Mouse (Mus musculus): ENCODE data around the gene Dbp. TPM values are rescaled to one million over a fixed set of nuclear protein-coding genes. Genes with fewer than 3 reads are reported as not detected.

Dbp gene
- polyA plus RNA-seq, 1 experiment from 2014 or later: 3.4 TPM

DNA sequence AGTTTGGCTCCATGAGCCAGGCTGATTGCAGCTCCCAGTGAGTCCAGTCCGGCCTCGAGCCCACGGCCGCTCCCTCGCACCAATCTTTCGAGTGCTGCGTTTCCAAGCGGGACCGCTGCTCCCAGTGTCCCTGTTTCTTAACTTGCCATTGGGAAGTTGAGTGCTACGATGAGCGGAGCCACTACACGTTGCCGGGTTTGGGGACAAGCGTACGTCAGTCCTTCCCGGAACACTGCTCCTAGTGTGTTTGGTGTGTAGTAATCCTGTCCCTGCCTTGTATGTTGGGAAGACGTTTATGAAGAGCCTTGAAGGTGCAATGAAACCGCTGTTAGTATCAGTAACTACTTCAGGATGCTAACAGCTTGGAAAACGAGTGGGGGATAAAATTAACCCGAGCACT is 13.4 kb downstream of the Dbp start:
- no peak for ATAC-seq (ENCODE audit: low read depth)
- Histone ChIP-seq H3K27me3 (replicated peaks; ENCODE audit: control insufficient read depth, insufficient read depth, low read length) (no peaks in the 10 kb centered on the region), H3K4me3 (ENCODE audit: low read depth, low read length) (peak overlapping the region; percentile 79), H3K9ac (ENCODE audit: low read depth, low read length) (peak overlapping the region; percentile 99), H3K27ac (replicated peaks; ENCODE audit: low read depth, low read length) (peak overlapping the region; percentile 91), H3K36me3 (ENCODE audit: control insufficient read depth, insufficient read depth, low read length) (peaks cover 46% of the 10 kb centered on the region), H3K9me3 (ENCODE audit: control insufficient read depth, low read length) (no peaks in the 10 kb centered on the region), H3K4me1 (ENCODE audit: control insufficient read depth, insufficient read depth, low read length) (peaks cover 21% of the 10 kb centered on the region), H3K4me2 (ENCODE audit: low read depth, low read length) (peak overlapping the region; percentile 77)
- DNase-seq (ENCODE audit: low spot score): no peak
- 0% methylated on average over 20 of the region's 20 CpGs for WGBS

DNA sequence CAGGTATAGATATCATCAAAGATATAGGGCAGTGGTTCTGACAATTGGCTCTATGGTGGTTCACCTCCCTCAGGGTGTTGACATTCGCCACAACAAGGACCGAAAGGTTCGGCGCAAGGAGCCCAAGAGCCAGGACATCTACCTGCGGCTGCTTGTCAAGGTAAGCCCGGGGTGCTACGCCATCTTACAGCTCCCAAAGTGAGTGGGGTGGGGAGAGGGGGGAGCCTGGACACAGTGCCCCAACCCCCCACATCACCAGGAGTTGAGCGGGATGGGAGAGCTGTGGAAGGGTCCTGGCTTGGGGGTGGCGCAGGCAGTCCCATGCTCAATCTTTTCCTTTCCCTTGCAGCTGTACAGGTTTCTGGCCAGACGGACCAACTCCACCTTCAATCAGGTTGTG is 14.3 kb downstream of the Dbp start:
- ATAC-seq (ENCODE audit: low read depth) (no peak), DNase-seq (ENCODE audit: low spot score) (no peak)
- peaks cover 21% of the 10 kb centered on the region for H3K4me1 ChIP-seq (ENCODE audit: control insufficient read depth, insufficient read depth, low read length)
- no peaks in the 10 kb centered on the region for H3K9me3 ChIP-seq (ENCODE audit: control insufficient read depth, low read length)
- no peaks in the 10 kb centered on the region for H3K27me3 ChIP-seq (replicated peaks; ENCODE audit: control insufficient read depth, insufficient read depth, low read length)
- H3K4me2 ChIP-seq (ENCODE audit: low read depth, low read length): peak overlapping the region; percentile 77
- peak overlapping the region; percentile 99 for H3K9ac ChIP-seq (ENCODE audit: low read depth, low read length)
- peak overlapping the region; percentile 79 for H3K4me3 ChIP-seq (ENCODE audit: low read depth, low read length)
- H3K36me3 ChIP-seq (ENCODE audit: control insufficient read depth, insufficient read depth, low read length): peaks cover 50% of the 10 kb centered on the region
- 82% methylated on average over 9 of the region's 10 CpGs for WGBS
- no peak overlapping the region for H3K27ac ChIP-seq (replicated peaks; ENCODE audit: low read depth, low read length)

DNA sequence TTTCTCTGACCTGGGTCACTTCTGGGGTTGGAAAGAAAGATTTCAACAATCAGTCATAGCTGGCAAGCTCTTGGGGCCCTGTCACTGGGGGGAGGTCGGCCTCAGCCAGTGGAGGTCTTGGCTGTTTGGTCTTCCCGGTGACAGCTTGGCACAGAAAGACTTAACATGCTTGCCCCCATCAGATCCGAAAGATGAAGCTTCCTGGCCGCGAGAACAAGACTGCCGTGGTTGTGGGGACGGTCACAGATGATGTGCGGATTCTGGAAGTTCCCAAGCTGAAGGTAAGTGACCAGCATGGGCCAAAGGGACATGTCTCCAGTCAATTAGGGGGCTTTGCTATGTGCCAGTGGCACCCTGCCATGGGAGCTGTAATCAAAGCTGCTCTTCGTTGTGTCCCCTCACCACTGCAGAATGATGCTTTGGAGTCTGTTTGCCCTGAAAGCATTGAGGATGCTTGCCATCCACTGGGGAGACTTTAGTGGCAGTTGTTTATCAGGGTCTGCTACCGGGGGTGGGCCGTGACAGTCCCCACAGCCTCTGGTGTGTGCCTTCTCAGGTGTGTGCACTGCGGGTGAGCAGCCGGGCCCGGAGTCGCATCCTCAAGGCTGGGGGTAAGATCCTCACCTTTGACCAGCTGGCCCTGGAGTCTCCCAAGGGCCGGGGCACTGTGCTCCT is 15.0 kb downstream of the Dbp start:
- DNase-seq (ENCODE audit: low spot score) (no peak), ATAC-seq (ENCODE audit: low read depth) (no peak)
- 90% methylated on average over 15 of the region's 16 CpGs for WGBS
- peaks cover 17% of the 10 kb centered on the region for H3K4me1 ChIP-seq (ENCODE audit: control insufficient read depth, insufficient read depth, low read length)
- no peaks in the 10 kb centered on the region for H3K9me3 ChIP-seq (ENCODE audit: control insufficient read depth, low read length)
- H3K9ac ChIP-seq (ENCODE audit: low read depth, low read length): peak overlapping the region; percentile 99
- no peak overlapping the region for H3K27ac ChIP-seq (replicated peaks; ENCODE audit: low read depth, low read length)
- peak overlapping the region; percentile 77 for H3K4me2 ChIP-seq (ENCODE audit: low read depth, low read length)
- peaks cover 56% of the 10 kb centered on the region for H3K36me3 ChIP-seq (ENCODE audit: control insufficient read depth, insufficient read depth, low read length)
- peak overlapping the region; percentile 79 for H3K4me3 ChIP-seq (ENCODE audit: low read depth, low read length)
- H3K27me3 ChIP-seq (replicated peaks; ENCODE audit: control insufficient read depth, insufficient read depth, low read length): no peaks in the 10 kb centered on the region

DNA sequence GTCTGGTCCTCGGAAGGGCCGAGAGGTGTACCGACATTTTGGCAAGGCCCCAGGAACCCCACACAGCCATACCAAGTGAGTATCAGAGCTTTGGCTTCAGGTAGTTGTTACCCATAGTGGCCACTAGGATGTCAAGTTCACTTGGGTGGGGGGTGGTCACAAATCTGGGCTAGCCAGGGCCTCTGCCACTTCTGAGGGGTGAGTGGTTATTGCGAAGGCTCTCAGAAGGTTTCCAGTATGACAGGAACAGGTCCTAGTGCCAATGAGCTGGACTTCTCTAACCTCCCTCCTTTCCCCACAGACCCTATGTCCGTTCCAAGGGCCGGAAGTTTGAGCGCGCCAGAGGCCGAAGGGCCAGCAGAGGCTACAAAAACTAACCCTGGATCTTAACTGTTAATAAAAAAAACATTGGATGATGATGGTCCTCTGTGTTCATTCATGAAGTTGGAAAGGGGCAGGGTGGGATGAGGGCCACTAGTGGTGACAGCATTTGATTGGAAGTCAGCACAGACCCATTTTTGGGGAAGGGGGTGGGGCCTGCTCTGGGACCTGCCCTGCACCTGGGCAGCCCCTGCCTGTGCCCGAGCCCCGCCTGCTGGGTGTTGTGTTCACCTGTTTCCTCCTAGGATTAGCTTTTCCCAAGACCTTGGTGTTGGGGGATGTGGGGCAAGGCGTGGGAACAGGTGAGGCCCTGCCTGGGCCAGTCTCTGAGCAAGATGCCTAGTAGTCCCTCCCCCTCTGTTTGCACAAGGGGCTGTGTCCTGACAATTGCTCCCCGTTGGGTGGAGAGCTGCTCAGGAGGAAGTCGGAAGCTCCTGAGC is 15.7 kb downstream of the Dbp start, which contains the start of gene Fam83e:
TSS of gene Fam83e (plus strand) at position 800 of the 821 bp plus-strand sequence.
- DNase-seq (ENCODE audit: low spot score): peak; percentile 51
- Histone ChIP-seq H3K4me2 (ENCODE audit: low read depth, low read length) (peak within 1 kb of the TSS; percentile 77; the same call in 1 of the 2 replicates), H3K36me3 (ENCODE audit: control insufficient read depth, insufficient read depth, low read length) (peaks cover 64% of the 10 kb centered on the region), H3K9me3 (ENCODE audit: control insufficient read depth, low read length) (no peaks in the 10 kb centered on the region), H3K9ac (ENCODE audit: low read depth, low read length) (peak within 1 kb of the TSS; percentile 19; the same call in 1 of the 2 replicates), H3K4me1 (ENCODE audit: control insufficient read depth, insufficient read depth, low read length) (peaks cover 13% of the 10 kb centered on the region), H3K4me3 (ENCODE audit: low read depth, low read length) (no peak within 1 kb of the TSS), H3K27me3 (replicated peaks; ENCODE audit: control insufficient read depth, insufficient read depth, low read length) (no peaks in the 10 kb centered on the region), H3K27ac (replicated peaks; ENCODE audit: low read depth, low read length) (no peak within 1 kb of the TSS; the same call in 1 of the 2 replicates)
- ATAC-seq (ENCODE audit: low read depth): peak; percentile 32; the same call in 1 of the 2 replicates
- 70% methylated on average over 11 of the region's 14 CpGs for WGBS

DNA sequence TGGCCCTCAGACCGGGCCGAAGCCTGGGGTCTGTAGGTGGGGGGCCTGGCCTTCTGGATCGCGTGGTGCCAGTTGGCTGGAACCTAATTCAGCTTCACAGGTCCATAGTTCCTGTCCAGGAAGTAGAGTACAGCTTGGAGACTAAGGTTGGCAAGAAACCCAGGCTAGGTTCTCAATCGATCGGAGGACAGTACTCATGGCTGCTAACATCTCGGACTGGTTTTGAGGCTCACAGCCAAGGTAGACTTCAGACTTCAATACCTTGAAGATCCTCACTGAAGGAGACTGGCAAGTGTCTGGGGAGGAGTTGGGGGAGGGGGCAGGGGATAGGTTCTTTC is 16.3 kb downstream of the Dbp start:
- Histone ChIP-seq H3K9me3 (ENCODE audit: control insufficient read depth, low read length) (no peaks in the 10 kb centered on the region), H3K4me2 (ENCODE audit: low read depth, low read length) (no peak overlapping the region), H3K27ac (replicated peaks; ENCODE audit: low read depth, low read length) (no peak overlapping the region; the same call in 1 of the 2 replicates), H3K9ac (ENCODE audit: low read depth, low read length) (no peak overlapping the region), H3K36me3 (ENCODE audit: control insufficient read depth, insufficient read depth, low read length) (peaks cover 70% of the 10 kb centered on the region), H3K4me1 (ENCODE audit: control insufficient read depth, insufficient read depth, low read length) (peaks cover 8% of the 10 kb centered on the region), H3K27me3 (replicated peaks; ENCODE audit: control insufficient read depth, insufficient read depth, low read length) (no peaks in the 10 kb centered on the region), H3K4me3 (ENCODE audit: low read depth, low read length) (no peak overlapping the region)
- 79% methylated on average over 7 of the region's 7 CpGs for WGBS
- DNase-seq (ENCODE audit: low spot score) (no peak), ATAC-seq (ENCODE audit: low read depth) (no peak)

DNA sequence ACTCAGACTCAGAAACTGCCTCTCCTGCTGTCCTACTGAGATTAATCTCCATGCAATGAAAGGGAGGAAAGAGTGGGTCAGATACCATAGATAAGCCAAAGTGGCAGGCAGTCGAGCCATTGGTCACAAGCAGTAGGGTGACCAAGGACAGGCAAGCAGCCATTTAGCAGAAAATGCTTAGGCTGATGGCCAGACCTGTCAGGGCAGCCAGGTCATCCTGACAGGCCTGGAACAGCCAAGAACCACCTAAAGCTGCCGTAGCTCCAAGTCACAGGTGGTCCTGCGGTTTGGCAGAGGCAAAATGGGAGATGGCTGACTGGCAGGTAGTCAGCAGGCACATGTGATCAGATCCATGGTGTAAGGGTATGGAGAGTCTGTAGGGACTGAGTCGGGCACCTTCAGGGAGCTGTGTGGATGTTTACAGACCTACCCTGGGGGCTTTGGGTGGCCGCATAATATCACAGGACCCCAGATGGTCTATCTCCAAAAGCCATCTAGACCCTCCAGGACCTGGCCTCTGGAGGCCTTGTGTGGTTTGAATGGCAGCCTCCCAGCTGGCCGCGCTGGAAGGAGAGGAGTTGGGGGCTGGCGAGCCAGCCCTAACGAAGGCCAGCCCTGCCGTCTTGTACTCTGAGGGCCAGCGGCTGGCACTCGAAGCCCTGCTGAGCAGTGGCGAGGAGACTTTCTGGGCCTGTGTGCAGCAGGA is 16.9 kb downstream of the Dbp start:
- Histone ChIP-seq H3K27ac (replicated peaks; ENCODE audit: low read depth, low read length) (no peak overlapping the region), H3K4me3 (ENCODE audit: low read depth, low read length) (no peak overlapping the region), H3K4me1 (ENCODE audit: control insufficient read depth, insufficient read depth, low read length) (peaks cover 3% of the 10 kb centered on the region), H3K9me3 (ENCODE audit: control insufficient read depth, low read length) (no peaks in the 10 kb centered on the region), H3K4me2 (ENCODE audit: low read depth, low read length) (no peak overlapping the region), H3K36me3 (ENCODE audit: control insufficient read depth, insufficient read depth, low read length) (peaks cover 76% of the 10 kb centered on the region), H3K9ac (ENCODE audit: low read depth, low read length) (no peak overlapping the region), H3K27me3 (replicated peaks; ENCODE audit: control insufficient read depth, insufficient read depth, low read length) (no peaks in the 10 kb centered on the region)
- DNase-seq (ENCODE audit: low spot score): no peak
- ATAC-seq (ENCODE audit: low read depth): no peak
- WGBS: 56% methylated on average over 13 of the region's 13 CpGs

DNA sequence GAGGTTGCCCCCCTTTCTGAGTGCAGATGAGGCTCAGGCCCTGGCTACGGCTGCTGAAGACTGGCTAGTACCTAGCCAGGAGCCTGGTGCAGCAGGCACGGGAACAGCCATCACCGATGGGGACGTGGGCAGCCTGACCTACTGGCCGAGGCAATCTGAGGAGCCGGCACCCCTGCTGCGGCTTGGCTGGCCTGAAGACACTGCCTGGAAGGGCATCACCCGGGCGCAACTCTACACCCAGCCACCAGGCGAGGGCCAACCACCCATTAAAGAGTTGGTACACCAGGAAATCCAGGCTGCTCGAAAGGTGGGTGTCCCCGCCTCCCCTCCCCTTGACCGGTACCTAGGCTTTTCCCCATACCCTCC is 17.4 kb downstream of the Dbp start:
- no peak overlapping the region for H3K9ac ChIP-seq (ENCODE audit: low read depth, low read length)
- H3K27me3 ChIP-seq (replicated peaks; ENCODE audit: control insufficient read depth, insufficient read depth, low read length): no peaks in the 10 kb centered on the region
- H3K4me2 ChIP-seq (ENCODE audit: low read depth, low read length): no peak overlapping the region
- no peak overlapping the region for H3K4me3 ChIP-seq (ENCODE audit: low read depth, low read length)
- WGBS: 87% methylated on average over 8 of the region's 13 CpGs
- no peaks in the 10 kb centered on the region for H3K9me3 ChIP-seq (ENCODE audit: control insufficient read depth, low read length)
- peaks cover 3% of the 10 kb centered on the region for H3K4me1 ChIP-seq (ENCODE audit: control insufficient read depth, insufficient read depth, low read length)
- H3K36me3 ChIP-seq (ENCODE audit: control insufficient read depth, insufficient read depth, low read length): peaks cover 79% of the 10 kb centered on the region
- no peak for DNase-seq (ENCODE audit: low spot score)
- ATAC-seq (ENCODE audit: low read depth): no peak
- H3K27ac ChIP-seq (replicated peaks; ENCODE audit: low read depth, low read length): no peak overlapping the region

DNA sequence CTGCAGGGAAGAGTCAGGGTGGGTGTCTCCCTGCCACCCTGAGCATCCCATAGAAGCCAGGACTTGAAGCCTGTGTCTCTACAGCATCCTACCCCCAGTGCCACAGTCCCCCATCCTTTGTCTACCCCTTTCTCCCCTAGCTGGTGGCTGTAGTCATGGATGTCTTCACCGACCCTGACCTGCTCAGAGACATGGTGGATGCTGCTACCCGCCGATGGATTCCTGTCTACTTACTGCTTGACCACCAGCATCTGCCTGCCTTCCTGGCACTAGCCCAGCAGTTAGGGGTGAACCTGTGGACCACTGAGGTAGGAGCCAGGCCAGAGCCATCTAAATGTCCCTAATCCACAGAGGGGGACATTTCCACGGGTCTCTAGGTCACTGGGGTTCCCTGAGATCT is 18.4 kb downstream of the Dbp start:
- no peak for DNase-seq (ENCODE audit: low spot score)
- H3K27me3 ChIP-seq (replicated peaks; ENCODE audit: control insufficient read depth, insufficient read depth, low read length): no peaks in the 10 kb centered on the region
- WGBS: 76% methylated on average over 4 of the region's 4 CpGs
- no peak overlapping the region for H3K4me3 ChIP-seq (ENCODE audit: low read depth, low read length)
- H3K36me3 ChIP-seq (ENCODE audit: control insufficient read depth, insufficient read depth, low read length): peaks cover 79% of the 10 kb centered on the region
- ATAC-seq (ENCODE audit: low read depth): no peak
- H3K4me1 ChIP-seq (ENCODE audit: control insufficient read depth, insufficient read depth, low read length): peaks cover 3% of the 10 kb centered on the region
- H3K4me2 ChIP-seq (ENCODE audit: low read depth, low read length): no peak overlapping the region
- H3K27ac ChIP-seq (replicated peaks; ENCODE audit: low read depth, low read length): no peak overlapping the region
- H3K9ac ChIP-seq (ENCODE audit: low read depth, low read length): no peak overlapping the region
- no peaks in the 10 kb centered on the region for H3K9me3 ChIP-seq (ENCODE audit: control insufficient read depth, low read length)
